Mouse (Mus musculus): ENCODE results near the gene Usp32. TPM values are rescaled to one million over a fixed set of nuclear protein-coding genes. Genes with fewer than 3 reads are reported as not detected.

Usp32 gene
- polyA plus RNA-seq, 1 experiment, result 71.2 TPM

- H3K4me1 ChIP-seq (ENCODE audit: control insufficient read depth, insufficient read depth, low read length), result peaks cover 2% of the 10 kb centered on the region
- TF ChIP-seq CTCF (IDR thresholded peaks at IDR 0.05; ENCODE audit: low read depth, low read length), result no peak
- TF ChIP-seq POLR2A (IDR thresholded peaks at IDR 0.05; ENCODE audit: insufficient read depth, low read length), result no peak
- TF ChIP-seq EP300 (IDR thresholded peaks at IDR 0.05; ENCODE audit: insufficient read depth, low read depth, low read length), result no peak
- H3K27ac ChIP-seq (ENCODE audit: insufficient read depth, low read length), result no peak overlapping the region
- H3K27me3 ChIP-seq (ENCODE audit: control insufficient read depth, insufficient read depth, low read length, poor library complexity, severe bottlenecking), result 0 out of 2 replicates have a peak, but pooled peaks cover 2% of the 10 kb centered on the region
- no peaks in the 10 kb centered on the region for H3K36me3 ChIP-seq (ENCODE audit: control insufficient read depth, insufficient read depth, low read length, poor library complexity, severe bottlenecking)
- no peak overlapping the region for H3K4me3 ChIP-seq (ENCODE audit: low read depth, low read length)
- H3K9me3 ChIP-seq (replicated peaks; ENCODE audit: control insufficient read depth, insufficient read depth, low read length, poor library complexity, severe bottlenecking), result no peaks in the 10 kb centered on the region
- H3K9ac ChIP-seq (ENCODE audit: low read depth, poor library complexity, severe bottlenecking), result no peak overlapping the region
Observed at GRCm38 (mm10) chr11:84959701-84960181, 180.2 kb downstream of the Usp32 start.

- no peaks in the 10 kb centered on the region for H3K9me3 ChIP-seq (replicated peaks; ENCODE audit: control insufficient read depth, insufficient read depth, low read length, poor library complexity, severe bottlenecking)
- peaks cover 2% of the 10 kb centered on the region for H3K4me1 ChIP-seq (ENCODE audit: control insufficient read depth, insufficient read depth, low read length)
- no peaks in the 10 kb centered on the region for H3K36me3 ChIP-seq (ENCODE audit: control insufficient read depth, insufficient read depth, low read length, poor library complexity, severe bottlenecking)
- H3K9ac ChIP-seq (ENCODE audit: low read depth, poor library complexity, severe bottlenecking), result no peak overlapping the region
- H3K4me3 ChIP-seq (ENCODE audit: low read depth, low read length), result peak overlapping the region; percentile 0; the same call in 1 of the 2 replicates
- TF ChIP-seq POLR2A (IDR thresholded peaks at IDR 0.05; ENCODE audit: insufficient read depth, low read length), result no peak
- TF ChIP-seq EP300 (IDR thresholded peaks at IDR 0.05; ENCODE audit: insufficient read depth, low read depth, low read length), result no peak
- TF ChIP-seq CTCF (IDR thresholded peaks at IDR 0.05; ENCODE audit: low read depth, low read length), result no peak
- 0 out of 2 replicates have a peak, but pooled peaks cover 2% of the 10 kb centered on the region for H3K27me3 ChIP-seq (ENCODE audit: control insufficient read depth, insufficient read depth, low read length, poor library complexity, severe bottlenecking)
- no peak overlapping the region for H3K27ac ChIP-seq (ENCODE audit: insufficient read depth, low read length)
Observed at GRCm38 (mm10) chr11:84959181-84959580, 180.8 kb downstream of the Usp32 start.

GRCm38 (mm10) chr11:84958271-84958630, 181.7 kb downstream of the Usp32 start:
- H3K27ac ChIP-seq (ENCODE audit: insufficient read depth, low read length), result no peak overlapping the region
- no peaks in the 10 kb centered on the region for H3K36me3 ChIP-seq (ENCODE audit: control insufficient read depth, insufficient read depth, low read length, poor library complexity, severe bottlenecking)
- H3K4me3 ChIP-seq (ENCODE audit: low read depth, low read length), result peak overlapping the region; percentile 65
- H3K4me1 ChIP-seq (ENCODE audit: control insufficient read depth, insufficient read depth, low read length), result peaks cover 2% of the 10 kb centered on the region
- 0 out of 2 replicates have a peak, but pooled peaks cover 2% of the 10 kb centered on the region for H3K27me3 ChIP-seq (ENCODE audit: control insufficient read depth, insufficient read depth, low read length, poor library complexity, severe bottlenecking)
- TF ChIP-seq CTCF (IDR thresholded peaks at IDR 0.05; ENCODE audit: low read depth, low read length), result no peak
- TF ChIP-seq EP300 (IDR thresholded peaks at IDR 0.05; ENCODE audit: insufficient read depth, low read depth, low read length), result no peak
- no peak for TF ChIP-seq POLR2A (IDR thresholded peaks at IDR 0.05; ENCODE audit: insufficient read depth, low read length)
- H3K9ac ChIP-seq (ENCODE audit: low read depth, poor library complexity, severe bottlenecking), result peak overlapping the region; percentile 55
- H3K9me3 ChIP-seq (replicated peaks; ENCODE audit: control insufficient read depth, insufficient read depth, low read length, poor library complexity, severe bottlenecking), result no peaks in the 10 kb centered on the region

GRCm38 (mm10) chr11:84957591-84958270, 182.2 kb downstream of the Usp32 start, which contains the start of gene Car4:
Gene Car4 (plus strand): TSS chr11:84957786.
- peaks cover 2% of the 10 kb centered on the region for H3K4me1 ChIP-seq (ENCODE audit: control insufficient read depth, insufficient read depth, low read length)
- peak within 1 kb of the TSS; percentile 55 for H3K9ac ChIP-seq (ENCODE audit: low read depth, poor library complexity, severe bottlenecking)
- no peak within 1 kb of the TSS for H3K27ac ChIP-seq (ENCODE audit: insufficient read depth, low read length)
- no peaks in the 10 kb centered on the region for H3K36me3 ChIP-seq (ENCODE audit: control insufficient read depth, insufficient read depth, low read length, poor library complexity, severe bottlenecking)
- H3K4me3 ChIP-seq (ENCODE audit: low read depth, low read length), result peak within 1 kb of the TSS; percentile 65
- 0 out of 2 replicates have a peak, but pooled peaks cover 2% of the 10 kb centered on the region for H3K27me3 ChIP-seq (ENCODE audit: control insufficient read depth, insufficient read depth, low read length, poor library complexity, severe bottlenecking)
- no peaks in the 10 kb centered on the region for H3K9me3 ChIP-seq (replicated peaks; ENCODE audit: control insufficient read depth, insufficient read depth, low read length, poor library complexity, severe bottlenecking)
- TF ChIP-seq CTCF (IDR thresholded peaks at IDR 0.05; ENCODE audit: low read depth, low read length) (no peak), EP300 (IDR thresholded peaks at IDR 0.05; ENCODE audit: insufficient read depth, low read depth, low read length) (no peak)

GRCm38 (mm10) chr11:84957171-84957570, 182.8 kb downstream of the Usp32 start:
- H3K27me3 ChIP-seq (ENCODE audit: control insufficient read depth, insufficient read depth, low read length, poor library complexity, severe bottlenecking), result 0 out of 2 replicates have a peak, but pooled peaks cover 2% of the 10 kb centered on the region
- H3K4me3 ChIP-seq (ENCODE audit: low read depth, low read length), result peak overlapping the region; percentile 65
- H3K9me3 ChIP-seq (replicated peaks; ENCODE audit: control insufficient read depth, insufficient read depth, low read length, poor library complexity, severe bottlenecking), result no peaks in the 10 kb centered on the region
- H3K4me1 ChIP-seq (ENCODE audit: control insufficient read depth, insufficient read depth, low read length), result peaks cover 2% of the 10 kb centered on the region
- no peak for TF ChIP-seq POLR2A (IDR thresholded peaks at IDR 0.05; ENCODE audit: insufficient read depth, low read length)
- TF ChIP-seq EP300 (IDR thresholded peaks at IDR 0.05; ENCODE audit: insufficient read depth, low read depth, low read length), result no peak
- no peak for TF ChIP-seq CTCF (IDR thresholded peaks at IDR 0.05; ENCODE audit: low read depth, low read length)
- 0 out of 2 replicates have a peak overlapping the region, but pooled peaks have one; percentile 55 for H3K9ac ChIP-seq (ENCODE audit: low read depth, poor library complexity, severe bottlenecking)
- no peaks in the 10 kb centered on the region for H3K36me3 ChIP-seq (ENCODE audit: control insufficient read depth, insufficient read depth, low read length, poor library complexity, severe bottlenecking)
- no peak overlapping the region for H3K27ac ChIP-seq (ENCODE audit: insufficient read depth, low read length)

- H3K9ac ChIP-seq (ENCODE audit: low read depth, poor library complexity, severe bottlenecking), result no peak overlapping the region
- H3K27ac ChIP-seq (ENCODE audit: insufficient read depth, low read length), result no peak overlapping the region
- no peak overlapping the region for H3K4me3 ChIP-seq (ENCODE audit: low read depth, low read length)
- H3K27me3 ChIP-seq (ENCODE audit: control insufficient read depth, insufficient read depth, low read length, poor library complexity, severe bottlenecking), result 0 out of 2 replicates have a peak, but pooled peaks cover 2% of the 10 kb centered on the region
- peaks cover 2% of the 10 kb centered on the region for H3K4me1 ChIP-seq (ENCODE audit: control insufficient read depth, insufficient read depth, low read length)
- TF ChIP-seq POLR2A (IDR thresholded peaks at IDR 0.05; ENCODE audit: insufficient read depth, low read length), result no peak
- TF ChIP-seq EP300 (IDR thresholded peaks at IDR 0.05; ENCODE audit: insufficient read depth, low read depth, low read length), result no peak
- TF ChIP-seq CTCF (IDR thresholded peaks at IDR 0.05; ENCODE audit: low read depth, low read length), result no peak
- H3K36me3 ChIP-seq (ENCODE audit: control insufficient read depth, insufficient read depth, low read length, poor library complexity, severe bottlenecking), result no peaks in the 10 kb centered on the region
- no peaks in the 10 kb centered on the region for H3K9me3 ChIP-seq (replicated peaks; ENCODE audit: control insufficient read depth, insufficient read depth, low read length, poor library complexity, severe bottlenecking)
Observed at GRCm38 (mm10) chr11:84956400-84956799, 183.6 kb downstream of the Usp32 start.

All from ES-Bruce4 (cell line).